Mouse (Mus musculus) C2C12 (cell line): ENCODE results near the gene Prrt4. TPM values are rescaled to one million over a fixed set of nuclear protein-coding genes. Genes with fewer than 3 reads are reported as not detected.
A peak's percentile ranks its signal among the peaks of the same experiment; 100 is the strongest.

Experiments
- H3K27me3 ChIP-seq: one replicate; pipeline ENCODE4 v1.6.1; 2011; ENCODE audit not compliant: control insufficient read depth, insufficient read depth, insufficient read length
- H3K36me3 ChIP-seq: one replicate; pipeline ENCODE4 v1.6.1; 2011; ENCODE audit not compliant: control insufficient read depth, insufficient read depth
- H3K4me3 ChIP-seq: one replicate; pipeline ENCODE4 v1.5.1; 2011; ENCODE audit warnings: mild to moderate bottlenecking, control low read depth; ENCODE audit not compliant: poor library complexity, insufficient read depth, severe bottlenecking
- H3K79me2 ChIP-seq: one replicate; pipeline ENCODE4 v1.6.1; 2011; ENCODE audit not compliant: control insufficient read depth, insufficient read depth
- H3K79me3 ChIP-seq: one replicate; pipeline ENCODE4 v1.6.1; 2011; ENCODE audit warnings: low read depth, control low read depth
- H3ac ChIP-seq: one replicate; pipeline ENCODE3; 2011; ENCODE audit warnings: low read depth; ENCODE audit not compliant: control insufficient read depth, insufficient read length
- CEBPB ChIP-seq: IDR thresholded peaks from one replicate; pipeline ENCODE4 v1.6.1; 2011; ENCODE audit warnings: low read depth, mild to moderate bottlenecking, control low read depth, moderate library complexity
- CTCF ChIP-seq: IDR thresholded peaks from one replicate; pipeline ENCODE4 v1.5.1; 2011; ENCODE audit not compliant: control insufficient read depth, insufficient read depth, insufficient read length
- FOSL1 ChIP-seq: IDR thresholded peaks from one replicate; pipeline ENCODE4 v1.8.0; 2011; ENCODE audit warnings: mild to moderate bottlenecking, low read length; ENCODE audit not compliant: poor library complexity, insufficient read depth, severe bottlenecking
- MAX ChIP-seq: IDR thresholded peaks from one replicate; pipeline ENCODE4 v1.6.1; 2011; ENCODE audit warnings: mild to moderate bottlenecking, control low read depth
- MYOD1 ChIP-seq: IDR thresholded peaks from one replicate; pipeline ENCODE4 v1.6.1; 2011; ENCODE audit warnings: low read depth; ENCODE audit not compliant: control insufficient read depth, insufficient read length
- MYOG ChIP-seq: IDR thresholded peaks from one replicate; pipeline ENCODE4 v1.6.1; 2011; ENCODE audit not compliant: control insufficient read depth, insufficient read length; ENCODE audit errors: extremely low read depth
- USF1 ChIP-seq: IDR thresholded peaks from one replicate; pipeline ENCODE4 v1.6.1; 2011; ENCODE audit warnings: low read depth, mild to moderate bottlenecking, control low read depth, moderate library complexity
- polyA plus RNA-seq: library from polyadenylated mRNA; unstranded; fragments of >200 nt; fragmentation: generic; extraction: Trizol; gene quantifications from one replicate; pipeline ENCODE4 v1.2.1, GENCODE M21; 2012; ENCODE audit warnings: missing spikeins

The Prrt4 gene
- polyA plus RNA-seq, 1 experiment = 0.09 TPM

DNA sequence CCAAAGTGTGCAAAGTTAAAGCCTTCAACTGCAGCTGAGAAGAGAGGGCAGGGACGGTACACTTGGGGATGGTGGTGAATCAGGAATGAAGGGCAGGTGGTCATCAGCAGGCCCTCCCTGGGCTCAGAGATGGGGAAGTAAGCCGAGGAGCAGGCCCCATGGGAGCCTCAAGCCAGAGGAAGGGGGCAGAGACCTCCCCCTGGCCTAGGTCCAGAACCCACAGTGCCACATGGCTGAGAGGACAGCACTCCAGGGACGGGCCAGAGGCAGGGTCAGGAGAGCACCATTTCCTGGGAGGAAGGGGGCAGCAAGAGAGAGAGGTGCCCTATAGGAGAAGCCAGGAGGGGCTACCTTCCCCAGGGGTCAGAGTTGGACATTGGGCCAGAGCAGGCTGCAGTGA lies 21.1 kb upstream of the Prrt4 start:
- no peaks in the 10 kb centered on the region for H3K27me3 ChIP-seq
- H3K4me3 ChIP-seq = no peak overlapping the region
- peaks cover 34% of the 10 kb centered on the region for H3K36me3 ChIP-seq
- no peak overlapping the region for H3ac ChIP-seq
- H3K79me3 ChIP-seq = no peaks in the 10 kb centered on the region
- no peaks in the 10 kb centered on the region for H3K79me2 ChIP-seq
- TF ChIP-seq MYOG (no peak), CEBPB (no peak)

DNA sequence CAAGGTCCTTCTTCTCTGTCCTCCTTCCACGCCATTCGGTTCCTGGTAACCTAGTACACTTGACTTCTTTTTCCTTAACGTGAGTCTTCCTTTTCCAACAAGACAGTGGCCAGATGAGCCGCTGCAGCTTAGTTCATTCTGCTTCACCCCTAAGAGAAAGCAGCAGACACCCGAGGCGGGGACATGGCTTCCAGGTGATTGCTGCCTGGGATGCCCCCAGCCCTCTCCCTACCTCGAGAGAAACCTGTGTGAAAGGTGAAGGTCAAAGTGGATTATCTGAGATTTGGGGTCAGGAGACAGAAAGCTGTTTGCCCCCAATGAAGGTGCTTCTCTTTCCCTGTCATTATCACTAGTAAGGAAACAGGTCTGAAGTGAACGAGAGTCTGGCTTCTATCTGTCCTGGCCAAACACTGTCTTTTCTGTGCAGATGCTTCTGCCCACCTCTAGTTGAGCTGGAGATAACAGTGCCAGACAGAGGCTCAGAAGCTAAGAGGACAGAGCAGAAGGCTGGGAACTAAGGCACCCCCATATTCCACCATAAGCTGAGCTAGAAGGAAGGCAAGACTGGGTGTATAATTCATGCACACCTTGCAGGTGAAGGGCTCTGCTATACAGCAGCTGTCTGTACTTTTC lies 20.0 kb upstream of the Prrt4 start:
- Histone ChIP-seq H3K79me2 (no peaks in the 10 kb centered on the region), H3K36me3 (peaks cover 22% of the 10 kb centered on the region), H3K4me3 (no peak overlapping the region), H3ac (no peak overlapping the region), H3K27me3 (no peaks in the 10 kb centered on the region), H3K79me3 (no peaks in the 10 kb centered on the region)
- TF ChIP-seq MYOG = no peak
- TF ChIP-seq MYOD1 = no peak
- no peak for TF ChIP-seq USF1
- TF ChIP-seq CTCF = no peak

DNA sequence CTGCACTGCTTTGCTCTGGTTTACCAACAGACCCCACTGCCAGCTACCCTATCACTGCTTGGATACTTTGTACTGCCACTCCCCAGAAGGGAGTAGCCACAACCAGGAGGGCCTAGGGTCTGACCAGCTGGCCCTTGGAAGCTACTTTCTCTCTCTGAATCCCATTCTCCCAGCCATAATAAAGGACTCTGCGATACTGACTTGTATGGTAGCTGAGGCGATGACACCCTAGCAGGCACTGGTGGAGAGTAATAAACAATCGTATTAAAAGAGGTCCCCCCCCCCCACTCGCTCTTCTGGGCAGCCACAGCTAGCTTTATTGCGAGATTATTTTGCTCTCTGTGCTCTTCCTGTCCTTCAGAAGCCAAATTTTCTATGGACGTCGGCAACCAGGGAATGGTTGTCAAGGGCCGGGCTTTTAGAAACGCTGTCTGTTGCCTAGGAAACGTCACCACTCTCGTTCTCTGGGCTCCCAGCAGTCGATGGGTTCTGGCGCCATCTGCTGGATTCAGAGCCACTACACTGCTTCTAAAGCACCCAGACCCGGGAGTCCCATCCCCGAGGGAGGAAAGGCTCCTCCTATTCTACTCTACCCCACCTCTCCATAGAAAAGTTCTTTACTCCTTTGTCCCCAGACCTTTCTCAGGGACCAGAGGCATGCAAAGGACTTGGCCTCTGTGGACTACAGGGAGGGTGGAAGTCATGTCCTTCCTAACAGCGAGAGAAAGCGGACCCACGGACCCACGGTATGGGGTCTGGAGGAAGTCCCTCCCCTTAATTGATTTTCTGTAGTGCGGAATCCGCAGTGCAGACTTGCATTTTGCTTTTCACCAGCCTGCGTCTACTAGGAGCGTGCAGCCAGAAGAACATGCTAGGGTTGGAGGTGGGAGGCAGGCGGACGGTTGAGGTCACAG lies 19.2 kb upstream of the Prrt4 start:
- no peak overlapping the region for H3K4me3 ChIP-seq
- H3K36me3 ChIP-seq = peaks cover 15% of the 10 kb centered on the region
- no peak overlapping the region for H3ac ChIP-seq
- H3K79me3 ChIP-seq = no peaks in the 10 kb centered on the region
- H3K27me3 ChIP-seq = no peaks in the 10 kb centered on the region
- TF ChIP-seq CTCF = peak; percentile 55
- no peak for TF ChIP-seq FOSL1
- no peaks in the 10 kb centered on the region for H3K79me2 ChIP-seq

DNA sequence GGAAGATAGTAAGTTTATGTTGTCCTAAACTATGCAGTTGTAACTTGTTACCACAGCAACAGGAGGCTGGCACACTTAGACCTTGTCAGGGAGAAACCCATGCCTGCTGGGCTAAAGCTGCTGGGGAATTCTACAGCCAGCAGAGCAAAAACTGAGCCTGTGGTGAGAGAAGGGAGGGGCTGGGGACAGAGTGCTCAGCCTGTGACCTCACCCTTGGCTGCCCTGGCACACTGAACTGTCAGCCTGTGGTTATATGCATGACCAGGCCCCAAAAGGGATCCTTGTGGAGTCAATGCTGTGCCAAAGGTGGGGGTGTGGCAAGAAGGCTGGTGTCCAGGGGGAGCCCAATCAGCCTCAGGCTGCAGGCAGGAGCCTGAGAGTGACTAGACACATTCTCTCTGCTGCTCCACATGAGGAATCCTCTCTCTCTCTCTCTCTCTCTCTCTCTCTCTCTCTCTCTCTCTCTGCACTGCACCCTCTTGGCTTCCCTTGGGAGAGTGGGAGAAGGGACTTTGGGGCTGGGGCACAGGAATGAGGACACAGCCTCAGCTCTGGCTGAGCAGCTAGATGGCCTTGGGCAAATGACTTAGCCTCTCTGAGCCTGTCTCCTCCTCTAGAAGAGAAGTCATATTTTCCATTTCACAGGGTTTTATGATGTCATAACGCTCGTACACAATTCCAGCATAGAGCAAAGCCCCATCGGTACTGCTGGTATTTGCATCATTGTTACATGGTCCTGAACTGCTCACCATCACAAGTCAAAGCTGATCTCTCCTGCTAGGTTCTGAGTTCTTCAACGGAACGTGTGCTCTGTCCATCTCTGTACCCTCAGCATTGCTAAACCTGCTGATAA lies 16.7 kb upstream of the Prrt4 start:
- Histone ChIP-seq H3K4me3 (no peak overlapping the region), H3K36me3 (no peaks in the 10 kb centered on the region), H3K79me2 (no peaks in the 10 kb centered on the region), H3ac (no peak overlapping the region), H3K27me3 (no peaks in the 10 kb centered on the region), H3K79me3 (no peaks in the 10 kb centered on the region)
- TF ChIP-seq MAX (peak; percentile 66), MYOD1 (no peak)

DNA sequence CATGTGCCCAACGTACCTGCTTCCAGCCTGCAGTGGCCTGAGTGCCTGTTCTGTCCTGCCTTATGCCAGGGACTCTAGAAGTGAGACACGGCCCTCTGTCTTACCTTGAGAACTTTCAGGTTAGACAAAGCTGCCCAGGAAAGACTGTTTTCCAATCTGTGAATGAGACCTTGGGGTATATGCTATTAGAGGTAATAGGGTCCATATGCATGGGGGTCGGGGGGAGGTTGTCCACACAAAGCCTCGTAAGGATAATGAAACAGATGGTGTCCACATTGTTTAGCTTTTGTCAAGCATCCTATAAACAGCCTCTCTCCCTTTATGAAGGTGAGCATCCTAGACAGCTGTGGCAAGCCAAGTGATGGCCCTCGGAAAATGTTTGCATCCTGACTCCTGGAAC lies 15.8 kb upstream of the Prrt4 start:
- TF ChIP-seq USF1 (no peak), CEBPB (no peak), CTCF (no peak), MYOD1 (no peak), FOSL1 (no peak), MAX (no peak), MYOG (no peak)
- Histone ChIP-seq H3K79me3 (no peaks in the 10 kb centered on the region), H3K27me3 (no peaks in the 10 kb centered on the region), H3K36me3 (no peaks in the 10 kb centered on the region), H3ac (no peak overlapping the region), H3K79me2 (no peaks in the 10 kb centered on the region), H3K4me3 (no peak overlapping the region)
